Mouse (Mus musculus) brown adipose tissue, adult 24 weeks (tissue): ENCODE data around the gene Cmklr1. TPM values are rescaled to one million over a fixed set of nuclear protein-coding genes. Genes with fewer than 3 reads are reported as not detected.
"Not testable (repeated sequence)": the region's sequence is repeated elsewhere in the genome, so short reads cannot be mapped to it uniquely, and the experiment has no call there.

Experiments
- H3K27ac ChIP-seq: fragments of 200-500 bp; replicated peaks from 2 replicates; pipeline ENCODE4 v1.5.1; 2012; ENCODE audit warnings: low read depth, mild to moderate bottlenecking, low read length
- H3K4me1 ChIP-seq: fragments of 200-500 bp; 2 replicates; pipeline ENCODE4 v1.6.1; 2012; ENCODE audit warnings: low read length, mixed read lengths; ENCODE audit not compliant: control insufficient read depth, insufficient read depth, insufficient read length
- H3K4me3 ChIP-seq: fragments of 200-500 bp; 2 replicates; pipeline ENCODE4 v1.5.1; 2012; ENCODE audit warnings: low read depth, mild to moderate bottlenecking, low read length, moderate library complexity; ENCODE audit not compliant: insufficient read depth
- polyA plus RNA-seq: library from polyadenylated mRNA; stranded (reverse); fragments of >200 nt; gene quantifications from 2 replicates; pipeline ENCODE4 v1.2.4, GENCODE M21; 2012; ENCODE audit not compliant: missing spikeins, insufficient read depth, insufficient read length

Gene Cmklr1
- polyA plus RNA-seq, 1 experiment = 10.9 TPM

GRCm38 (mm10) chr5:113596252-113596651, 54.0 kb downstream of the Cmklr1 start:
- no peaks in the 10 kb centered on the region for H3K4me1 ChIP-seq
- no peak overlapping the region for H3K4me3 ChIP-seq
- no peak overlapping the region for H3K27ac ChIP-seq

GRCm38 (mm10) chr5:113593911-113594705, 56.1 kb downstream of the Cmklr1 start:
- no peaks in the 10 kb centered on the region for H3K4me1 ChIP-seq
- H3K27ac ChIP-seq = no peak overlapping the region
- H3K4me3 ChIP-seq = no peak overlapping the region

- Histone ChIP-seq H3K4me3 (no peak overlapping the region), H3K27ac (no peak overlapping the region), H3K4me1 (no peaks in the 10 kb centered on the region)
Observed at GRCm38 (mm10) chr5:113591751-113592230, 58.4 kb downstream of the Cmklr1 start.

GRCm38 (mm10) chr5:113591166-113591565, 59.1 kb downstream of the Cmklr1 start:
- H3K4me3 ChIP-seq = no peak overlapping the region
- no peaks in the 10 kb centered on the region for H3K4me1 ChIP-seq
- no peak overlapping the region for H3K27ac ChIP-seq

- Histone ChIP-seq H3K4me3 (no peak overlapping the region), H3K27ac (no peak overlapping the region), H3K4me1 (no peaks in the 10 kb centered on the region)
Observed at GRCm38 (mm10) chr5:113590010-113590640, 60.1 kb downstream of the Cmklr1 start.

- not testable (repeated sequence) for H3K27ac ChIP-seq, H3K4me3 ChIP-seq, H3K4me1 ChIP-seq
Observed at GRCm38 (mm10) chr5:113586458-113586849, 63.8 kb downstream of the Cmklr1 start.

- not testable (repeated sequence) for H3K4me3 ChIP-seq, H3K4me1 ChIP-seq, H3K27ac ChIP-seq
Observed at GRCm38 (mm10) chr5:113585619-113586457, 64.4 kb downstream of the Cmklr1 start.

GRCm38 (mm10) chr5:113584439-113584838, 65.8 kb downstream of the Cmklr1 start:
- H3K4me3 ChIP-seq = no peak overlapping the region
- H3K4me1 ChIP-seq = no peaks in the 10 kb centered on the region
- H3K27ac ChIP-seq = no peak overlapping the region

- no peak overlapping the region for H3K27ac ChIP-seq
- H3K4me3 ChIP-seq = no peak overlapping the region
- H3K4me1 ChIP-seq = no peaks in the 10 kb centered on the region
Observed at GRCm38 (mm10) chr5:113583424-113584162, 66.6 kb downstream of the Cmklr1 start.

GRCm38 (mm10) chr5:113580801-113581200, 69.4 kb downstream of the Cmklr1 start:
- Histone ChIP-seq H3K4me3 (no peak overlapping the region), H3K27ac (no peak overlapping the region), H3K4me1 (no peaks in the 10 kb centered on the region)

GRCm38 (mm10) chr5:113580248-113580647, 70.0 kb downstream of the Cmklr1 start:
- no peak overlapping the region for H3K4me3 ChIP-seq
- H3K4me1 ChIP-seq = no peaks in the 10 kb centered on the region
- H3K27ac ChIP-seq = no peak overlapping the region

- H3K27ac ChIP-seq = no peak overlapping the region
- H3K4me3 ChIP-seq = no peak overlapping the region
- H3K4me1 ChIP-seq = no peaks in the 10 kb centered on the region
Observed at GRCm38 (mm10) chr5:113579128-113579527, 71.1 kb downstream of the Cmklr1 start.

- H3K4me3 ChIP-seq = no peak overlapping the region
- no peaks in the 10 kb centered on the region for H3K4me1 ChIP-seq
- H3K27ac ChIP-seq = no peak overlapping the region
Observed at GRCm38 (mm10) chr5:113578428-113578827, 71.8 kb downstream of the Cmklr1 start.

GRCm38 (mm10) chr5:113577555-113577954, 72.7 kb downstream of the Cmklr1 start:
- Histone ChIP-seq H3K27ac (no peak overlapping the region), H3K4me1 (no peaks in the 10 kb centered on the region), H3K4me3 (no peak overlapping the region)
